Mouse (Mus musculus) intestine, postnatal 0 days (tissue): Measurements from ENCODE around the gene Zfp599. TPM values are rescaled to one million over a fixed set of nuclear protein-coding genes. Genes with fewer than 3 reads are reported as not detected.
"Not testable (repeated sequence)": the region's sequence is repeated elsewhere in the genome, so short reads cannot be mapped to it uniquely, and the experiment has no call there.

ENCODE experiments used
- ATAC-seq: fragments of 200-750 bp; cut with Nextera tagmentation; 2 replicates; pipeline ENCODE4 v1.8.0; 2017; ENCODE audit warnings: mild to moderate bottlenecking, moderate TSS enrichment, moderate library complexity
- H3K27ac ChIP-seq: fragments of 300-500 bp; sonication (generic); 2 replicates; pipeline ENCODE4 v1.5.1; 2014; ENCODE audit warnings: mild to moderate bottlenecking, low read depth, low read length, moderate library complexity
- H3K27me3 ChIP-seq: fragments of 300-500 bp; sonication (generic); replicated peaks from 2 replicates; pipeline ENCODE4 v1.6.1; 2014; ENCODE audit warnings: low read length, mixed read lengths; ENCODE audit not compliant: control insufficient read depth, insufficient read depth
- H3K36me3 ChIP-seq: fragments of 300-500 bp; sonication (generic); 2 replicates; pipeline ENCODE4 v1.6.1; 2014; ENCODE audit warnings: mild to moderate bottlenecking, moderate library complexity; ENCODE audit not compliant: control insufficient read depth, insufficient read depth
- H3K4me1 ChIP-seq: fragments of 300-500 bp; sonication (generic); replicated peaks from 2 replicates; pipeline ENCODE4 v1.6.1; 2014; ENCODE audit warnings: antibody characterized with exemption, low read length, mixed read lengths; ENCODE audit not compliant: control insufficient read depth, insufficient read depth
- H3K4me2 ChIP-seq: fragments of 300-500 bp; sonication (generic); replicated peaks from 2 replicates; pipeline ENCODE4 v1.6.1; 2014; ENCODE audit warnings: low read depth, mild to moderate bottlenecking, moderate library complexity
- H3K4me3 ChIP-seq: fragments of 300-500 bp; sonication (generic); 2 replicates; pipeline ENCODE4 v1.5.1; 2014; ENCODE audit warnings: low read depth, low read length
- H3K9ac ChIP-seq: fragments of 300-500 bp; sonication (generic); 2 replicates; pipeline ENCODE4 v1.6.1; 2014; ENCODE audit warnings: mild to moderate bottlenecking, low read depth, low read length
- H3K9me3 ChIP-seq: fragments of 300-500 bp; sonication (generic); 2 replicates; pipeline ENCODE4 v1.6.1; 2016; ENCODE audit warnings: mixed run types; ENCODE audit not compliant: control insufficient read depth
- CTCF ChIP-seq: sonication (generic); IDR thresholded peaks from 2 replicates; pipeline ENCODE4 v1.5.1; 2016; ENCODE audit warnings: low read depth, mild to moderate bottlenecking, control low read depth, antibody characterized with exemption, moderate library complexity
- WGBS: fragments of 180-500 bp; shearing (Covaris S2); extraction: QIAGEN DNeasy Blood & Tissue Kit; methylation state at CpG from one replicate; pipeline ENCODE4 v1.1.7; 2014; 5-methylcytosine and 5-hydroxymethylcytosine counted together
- polyA plus RNA-seq: library from polyadenylated mRNA; unstranded; fragments of >200 nt; fragmentation: Nextera tagmentation; extraction: Ambion mirVana; gene quantifications from 2 replicates; pipeline ENCODE4 v1.2.1, GENCODE M21; 2015

Zfp599 gene
- 1.3 and 1.5 TPM in 2 replicates for polyA plus RNA-seq

DNA sequence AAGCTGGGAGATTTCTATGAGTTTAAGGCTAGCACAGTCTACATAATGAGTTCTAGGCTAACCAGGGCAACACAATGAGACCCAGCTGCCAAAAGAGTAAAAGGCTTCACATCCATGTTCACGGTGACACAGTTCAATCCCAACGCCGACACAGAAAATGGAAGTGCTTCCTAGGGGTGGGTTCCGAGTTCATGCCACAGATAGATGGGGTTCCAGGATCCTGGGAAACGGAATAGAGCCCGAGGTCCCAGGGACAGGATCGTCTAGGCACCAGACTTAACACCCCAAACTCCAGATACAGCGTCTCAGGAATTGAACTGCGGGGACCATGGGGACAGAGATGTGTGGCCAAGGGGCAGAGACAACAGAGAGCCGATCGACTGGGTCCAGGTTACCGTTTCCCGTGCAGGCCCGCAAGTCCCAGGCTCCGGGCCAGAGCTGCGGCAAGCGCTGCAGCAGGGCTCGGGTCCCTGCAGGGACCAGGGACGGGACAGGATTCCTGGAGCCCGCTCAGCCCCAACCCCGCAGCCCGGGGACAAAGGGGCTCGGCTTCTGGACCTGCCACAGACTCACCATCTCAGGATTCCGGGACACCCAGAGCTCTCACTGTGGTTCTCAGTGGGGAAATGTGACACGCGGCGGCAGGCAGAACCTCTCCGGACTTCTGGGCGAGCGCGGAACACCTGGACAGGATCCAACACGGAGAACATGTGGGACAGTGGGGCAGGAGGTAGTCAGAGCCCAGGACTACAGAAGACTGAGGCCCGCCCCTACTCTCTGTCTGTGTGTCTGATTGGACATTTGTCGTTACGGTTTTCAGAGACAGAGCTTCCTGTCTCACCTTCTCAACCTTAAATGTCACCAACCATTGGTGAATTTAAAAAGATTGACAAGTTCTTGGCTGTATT is at the start of gene Zfp599:
Gene Zfp599 (minus strand): TSS at position 712 of the 908 bp plus-strand sequence.
- TF ChIP-seq CTCF = no peak
- Histone ChIP-seq H3K4me3 (peak within 1 kb of the TSS; percentile 68), H3K4me1 (no peaks in the 10 kb centered on the region), H3K4me2 (peak within 1 kb of the TSS; percentile 87), H3K36me3 (no peaks in the 10 kb centered on the region), H3K9me3 (no peaks in the 10 kb centered on the region), H3K27ac (peak within 1 kb of the TSS; percentile 22; the same call in 1 of the 2 replicates), H3K27me3 (no peaks in the 10 kb centered on the region), H3K9ac (peak within 1 kb of the TSS; percentile 81)
- 2% methylated on average over 35 of the region's 35 CpGs for WGBS
- ATAC-seq = peak; percentile 98

- peaks cover 14% of the 10 kb centered on the region for H3K36me3 ChIP-seq
- peak overlapping the region; percentile 79 for H3K4me3 ChIP-seq
- H3K27ac ChIP-seq, H3K27me3 ChIP-seq, H3K9me3 ChIP-seq, H3K4me1 ChIP-seq: not testable (repeated sequence)
- peak overlapping the region; percentile 77 for H3K4me2 ChIP-seq
- peak; percentile 23 for ATAC-seq
- 13% methylated on average over 9 of the region's 9 CpGs for WGBS
- 0 out of 2 replicates have a peak overlapping the region, but pooled peaks have one; percentile 88 for H3K9ac ChIP-seq
Measured at GRCm38 (mm10) chr9:22307920-22308262, 48.2 kb upstream of the Zfp599 start.

DNA sequence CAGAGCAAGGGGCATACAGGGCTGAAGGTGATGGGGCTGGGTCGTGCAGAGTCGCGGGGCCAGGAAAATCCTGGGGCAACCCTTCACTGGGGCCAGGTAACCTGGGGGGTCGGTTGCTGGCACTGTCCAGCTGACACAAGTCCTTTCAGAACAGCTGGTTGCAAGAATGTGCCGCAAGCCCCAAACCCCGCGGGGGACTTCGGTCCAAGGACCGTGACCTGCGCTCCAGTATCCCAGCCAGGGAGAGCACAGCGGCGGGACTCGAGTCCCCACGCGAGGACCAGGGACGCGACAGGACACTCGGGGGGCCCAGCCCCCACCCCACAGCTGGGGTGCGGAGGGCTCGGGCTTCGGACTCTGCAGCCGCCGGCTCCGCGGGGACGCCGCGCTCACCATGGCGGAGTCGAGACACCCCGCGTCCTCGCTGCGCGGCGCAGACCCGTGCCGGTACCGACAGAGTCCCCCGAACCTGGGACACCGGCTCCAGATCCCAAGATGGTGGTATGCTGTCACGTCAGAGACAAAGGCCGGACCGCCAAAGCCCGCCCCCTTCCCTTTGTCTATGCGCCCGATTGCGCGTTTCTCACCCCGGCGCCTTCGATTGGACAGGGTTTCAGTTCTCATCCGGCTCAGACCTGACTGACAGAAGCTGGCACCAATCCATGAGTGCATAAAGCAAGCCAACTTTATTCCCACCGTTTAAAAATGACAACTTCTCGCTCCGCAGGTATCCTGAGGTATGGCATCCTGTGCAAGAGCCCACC is 47.6 kb upstream of the Zfp599 start, which contains the start of gene Zfp810:
Gene Zfp810 (minus strand): TSS at position 493 of the 764 bp plus-strand sequence.
- H3K4me2 ChIP-seq = peak within 1 kb of the TSS; percentile 77
- under 1% methylated on average over 56 of the region's 56 CpGs for WGBS
- H3K9me3 ChIP-seq = no peaks in the 10 kb centered on the region
- peaks cover 19% of the 10 kb centered on the region for H3K36me3 ChIP-seq
- no peaks in the 10 kb centered on the region for H3K27me3 ChIP-seq
- H3K4me1 ChIP-seq = no peaks in the 10 kb centered on the region
- ATAC-seq = peak; percentile 99
- TF ChIP-seq CTCF = no peak; the same call in 1 of the 2 replicates
- H3K27ac ChIP-seq = peak within 1 kb of the TSS; percentile 67
- peak within 1 kb of the TSS; percentile 79 for H3K4me3 ChIP-seq
- peak within 1 kb of the TSS; percentile 88 for H3K9ac ChIP-seq

DNA sequence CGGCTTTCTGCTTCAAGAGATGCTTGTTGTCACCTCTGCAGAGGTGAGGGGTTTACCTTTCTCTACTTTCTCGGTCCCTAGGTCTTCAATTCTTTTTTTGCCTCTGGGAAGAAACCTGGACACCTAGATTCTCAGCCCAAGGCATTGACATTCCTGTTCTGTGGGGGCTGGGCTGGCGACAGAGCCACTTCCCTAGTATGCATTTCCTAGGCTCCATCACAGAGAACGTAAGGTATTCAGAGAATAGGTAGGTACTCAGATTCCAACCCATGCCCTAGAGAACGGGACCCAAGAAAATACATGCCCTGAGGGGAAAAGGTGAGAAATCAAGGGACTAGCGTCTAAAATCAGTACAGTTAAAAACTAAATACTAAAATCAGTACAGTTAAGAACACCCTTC is 47.0 kb upstream of the Zfp599 start:
- no peak for ATAC-seq

DNA sequence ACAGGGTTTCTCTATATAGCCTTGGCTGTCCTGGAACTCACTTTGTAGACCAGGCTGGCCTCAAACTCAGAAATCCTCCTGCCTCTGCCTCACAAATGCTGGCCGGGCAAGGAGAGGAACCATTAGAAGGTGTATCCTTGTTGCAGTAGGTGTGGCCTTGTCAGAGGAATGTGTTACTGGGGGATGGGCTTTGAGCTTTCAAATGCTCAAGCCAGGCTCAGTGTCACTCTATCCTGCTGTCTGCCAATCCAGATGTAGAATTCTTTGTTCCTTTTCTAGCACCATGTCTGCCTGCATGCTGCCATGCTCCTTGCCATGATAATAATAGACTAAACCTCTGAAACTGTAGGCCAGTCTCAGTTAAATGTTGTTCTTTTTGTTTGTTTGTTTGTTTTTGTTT is 42.5 kb upstream of the Zfp599 start:
- Histone ChIP-seq H3K4me1 (no peaks in the 10 kb centered on the region), H3K4me3 (no peak overlapping the region), H3K9ac (no peak overlapping the region), H3K36me3 (peaks cover 40% of the 10 kb centered on the region), H3K27ac (no peak overlapping the region), H3K9me3 (no peaks in the 10 kb centered on the region), H3K4me2 (no peak overlapping the region), H3K27me3 (no peaks in the 10 kb centered on the region)
- no peak for TF ChIP-seq CTCF
- WGBS = 91% methylated on average over 1 of the region's 1 CpGs
- no peak for ATAC-seq

More for the DNA sequence above, 47.0 kb upstream of the Zfp599 start:
- H3K4me1 ChIP-seq = no peaks in the 10 kb centered on the region
- no peak for TF ChIP-seq CTCF
- H3K4me2 ChIP-seq = peak overlapping the region; percentile 77
- H3K9ac ChIP-seq = peak overlapping the region; percentile 88
- H3K4me3 ChIP-seq = peak overlapping the region; percentile 79
- no peaks in the 10 kb centered on the region for H3K27me3 ChIP-seq
- H3K27ac ChIP-seq = no peak overlapping the region
- H3K9me3 ChIP-seq = no peaks in the 10 kb centered on the region
- peaks cover 23% of the 10 kb centered on the region for H3K36me3 ChIP-seq
- whole genome bisulfite sequencing = 14% methylated on average over 6 of the region's 6 CpGs

- Histone ChIP-seq H3K27ac (peak overlapping the region; percentile 36), H3K9ac (no peak overlapping the region), H3K4me3 (no peak overlapping the region), H3K4me2 (no peak overlapping the region), H3K27me3 (no peaks in the 10 kb centered on the region), H3K36me3 (peaks cover 69% of the 10 kb centered on the region), H3K9me3 (peaks cover 46% of the 10 kb centered on the region), H3K4me1 (no peaks in the 10 kb centered on the region)
- ATAC-seq = no peak
- WGBS = 97% methylated on average over 4 of the region's 4 CpGs
- no peak for TF ChIP-seq CTCF
Measured at GRCm38 (mm10) chr9:22278733-22279132, 19.0 kb upstream of the Zfp599 start.
